Comparison of ENCODE assay signal across 17 mouse cellular contexts in the genomic region with DNA sequence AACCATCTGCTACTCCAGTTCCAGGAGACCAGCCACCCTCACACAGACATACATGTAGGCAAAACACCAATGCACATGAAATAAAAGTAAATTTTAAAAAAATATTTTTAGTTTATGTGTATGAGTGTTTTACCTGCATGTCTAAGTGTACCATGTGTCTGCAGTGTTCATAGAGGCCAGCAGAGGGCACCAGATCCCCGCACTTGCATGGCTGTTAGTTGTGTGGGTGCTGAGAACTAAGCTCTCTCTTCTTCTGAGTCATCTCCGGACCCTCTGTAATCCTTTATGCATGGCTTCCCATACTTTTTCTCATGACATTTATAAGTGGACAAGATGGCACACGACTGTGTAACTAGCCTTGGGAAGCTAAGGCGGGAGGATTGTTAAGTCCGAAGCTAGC.
DNase-seq lines count a peak whose midpoint lies in the region; ATAC-seq and TF ChIP-seq lines count a peak whose summit lies in the region.
"Had no signal": no experiment of that assay in that cellular context is flagged by ENCODE, and none has a peak within 500 bp of the region (broad histone marks: within the 10 kb centered on the region; RNA-seq: fewer than 3 reads in every experiment).

No protein-coding gene starts in this region.

- H3K4me3 ChIP-seq in gastrocnemius, adult 2 months: no peak overlapping the region
- H3K4me3 ChIP-seq in lung, embryonic 14.5 days (ENCODE audit: low read depth, low read length): no peak overlapping the region
- H3K4me3 ChIP-seq in G1E (ENCODE audit: low read depth, low read length): no peak overlapping the region
- H3K4me3 ChIP-seq: embryonic facial prominence, embryonic 13.5 days; heart, embryonic 15.5 days; lung, embryonic 15.5 days; midbrain, embryonic 10.5 days had no signal

- H3K27me3 ChIP-seq in lung, embryonic 14.5 days (ENCODE audit: insufficient read depth, low read length): no peaks in the 10 kb centered on the region
- peaks cover 20% of the 10 kb centered on the region for H3K27me3 ChIP-seq in G1E (ENCODE audit: insufficient read depth, low read length)
- H3K27me3 ChIP-seq in splenic B cell, adult 2 months (ENCODE audit: control insufficient read depth, insufficient read depth, low read length, poor library complexity, severe bottlenecking): no peaks in the 10 kb centered on the region
- H3K27me3 ChIP-seq: embryonic facial prominence, embryonic 13.5 days; lung, embryonic 15.5 days had no signal

- DNase-seq in gastrocnemius, adult 2 months: no peak
- DNase-seq in gastrocnemius, postnatal 4 days (ENCODE audit: low spot score in 2 of 2): no peak
- no peak for DNase-seq in lung, embryonic 14.5 days
- no peak for DNase-seq in lung, adult 18-20 months
- DNase-seq in G1E (ENCODE audit: low spot score): no peak
- DNase-seq in splenic B cell, adult 2 months (ENCODE audit: low read depth, low spot score): peak; percentile 26
- DNase-seq in layer of hippocampus, adult 8-10 months (ENCODE audit: low spot score in 2 of 2): no peak
- no peak for DNase-seq in frontal cortex, postnatal 10 days (ENCODE audit: low spot score in 2 of 2)
- DNase-seq: cerebellum, postnatal 10 days; gastrocnemius, postnatal 36 days; kidney, postnatal 4 days; retina, postnatal 1 day had no signal

- no peak overlapping the region for H3K27ac ChIP-seq in gastrocnemius, adult 2 months
- no peak overlapping the region for H3K27ac ChIP-seq in lung, embryonic 14.5 days (ENCODE audit: low read depth)
- H3K27ac ChIP-seq: embryonic facial prominence, embryonic 13.5 days; heart, embryonic 15.5 days; lung, embryonic 15.5 days; midbrain, embryonic 10.5 days had no signal

- H3K4me2 ChIP-seq in lung, embryonic 14.5 days: no peak overlapping the region
- H3K4me2 ChIP-seq: embryonic facial prominence, embryonic 13.5 days; heart, embryonic 15.5 days; lung, embryonic 15.5 days had no signal

- peak; percentile 53 for TF ChIP-seq CTCF in gastrocnemius, adult 2 months (IDR thresholded peaks at IDR 0.05)
- peak; percentile 48 for TF ChIP-seq CTCF in lung, embryonic 14.5 days (IDR thresholded peaks at IDR 0.05; ENCODE audit: low read depth)
- TF ChIP-seq CTCF in G1E (IDR thresholded peaks at IDR 0.05; ENCODE audit: low read depth, low read length): 0 out of 2 replicates have a peak, but pooled peaks have one; percentile 29

- 85% methylated on average over 5 of the region's 5 CpGs for WGBS in lung, embryonic 14.5 days

- intact Hi-C loops in gastrocnemius, adult 2 months (cut with DNase I): loop anchor here (1.0 to 5.0 kb wide), 3 partner anchors 27 to 109 kb away; no protein-coding TSS in a partner anchor

- no peaks in the 10 kb centered on the region for H3K36me3 ChIP-seq in lung, embryonic 14.5 days (ENCODE audit: insufficient read depth)
- no peaks in the 10 kb centered on the region for H3K36me3 ChIP-seq in G1E (replicated peaks)
- no peaks in the 10 kb centered on the region for H3K36me3 ChIP-seq in splenic B cell, adult 2 months (ENCODE audit: control insufficient read depth, insufficient read depth, low read length, poor library complexity, severe bottlenecking)
- H3K36me3 ChIP-seq: embryonic facial prominence, embryonic 13.5 days; heart, embryonic 15.5 days; lung, embryonic 15.5 days; midbrain, embryonic 10.5 days had no signal

- no peak overlapping the region for H3K9ac ChIP-seq in lung, embryonic 14.5 days
- H3K9ac ChIP-seq: embryonic facial prominence, embryonic 13.5 days; heart, embryonic 15.5 days; lung, embryonic 15.5 days had no signal

- ATAC-seq in lung, embryonic 14.5 days (ENCODE audit: insufficient read depth): no peak
- ATAC-seq in G1E (ENCODE audit: extremely low read depth, insufficient number of reproducible peaks, low FRiP score, poor library complexity, severe bottlenecking): no peak
- ATAC-seq: forebrain, embryonic 14.5 days had no signal

- no peaks in the 10 kb centered on the region for H3K4me1 ChIP-seq in lung, embryonic 14.5 days (ENCODE audit: insufficient read depth)
- H3K4me1 ChIP-seq in G1E (ENCODE audit: insufficient read depth, low read depth, low read length): no peaks in the 10 kb centered on the region
- H3K4me1 ChIP-seq: lung, embryonic 15.5 days had no signal

- H3K9me3 ChIP-seq in lung, embryonic 14.5 days (ENCODE audit: low read depth, low read length): no peaks in the 10 kb centered on the region; the same call in 1 of the 2 replicates
- peaks cover 7% of the 10 kb centered on the region; the same call in 1 of the 2 replicates for H3K9me3 ChIP-seq in G1E (replicated peaks)
- H3K9me3 ChIP-seq: embryonic facial prominence, embryonic 13.5 days; heart, embryonic 15.5 days; lung, embryonic 15.5 days had no signal
